Mouse (Mus musculus): ENCODE data around the gene Vegfd.

DNA sequence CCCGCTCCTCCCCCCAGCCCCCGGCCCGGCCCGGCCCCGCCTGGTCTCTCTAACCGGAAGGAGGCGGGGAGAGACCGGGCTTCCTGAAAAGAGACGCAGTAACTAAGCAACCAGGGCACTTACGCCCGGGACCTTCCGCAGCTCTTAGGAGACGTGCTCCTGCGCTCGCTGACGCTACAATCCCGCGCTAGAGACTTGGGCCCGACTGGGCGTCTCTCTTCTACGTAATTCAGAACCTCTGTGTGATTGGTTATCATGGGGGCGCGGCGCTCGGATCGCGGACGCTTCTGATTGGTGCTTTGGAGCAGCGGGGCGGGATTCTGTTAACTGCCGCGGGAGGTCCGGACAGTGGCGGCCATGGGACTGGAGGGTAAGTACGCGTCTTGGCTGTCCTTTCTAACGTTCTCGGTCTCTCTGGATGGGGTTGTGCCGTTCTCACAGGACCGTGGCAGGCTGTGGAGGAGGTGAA, 46.3 kb downstream of the Vegfd start, which contains the start of gene Piga:
- TF ChIP-seq CTCF (IDR thresholded peaks at IDR 0.05 in 2 of 3, conservative IDR thresholded peaks at IDR 0.05 in 1 of 3; ENCODE audit: control insufficient read depth in 1 of 3, insufficient read depth in 1 of 3, low read depth in 2 of 3, low read length in 3 of 3, poor library complexity in 1 of 3, severe bottlenecking in 1 of 3), result no peak
- no peak for TF ChIP-seq ETS1 (IDR thresholded peaks at IDR 0.05; ENCODE audit: low read depth, low read length)
- TF ChIP-seq POLR2A (IDR thresholded peaks at IDR 0.05; ENCODE audit: control insufficient read depth in 1 of 2, insufficient read depth in 1 of 2, low read depth in 1 of 2, low read length in 2 of 2, poor library complexity in 1 of 2), result peak; percentile 71 to 92
- no peak for TF ChIP-seq RAD21 (IDR thresholded peaks at IDR 0.05; ENCODE audit: low read depth, low read length)
- TF ChIP-seq EP300 (IDR thresholded peaks at IDR 0.05; ENCODE audit: low read depth in 1 of 2, low read length in 2 of 2), result no peak
- TF ChIP-seq USF1 (IDR thresholded peaks at IDR 0.05; ENCODE audit: low read depth, low read length), result no peak
- TF ChIP-seq HCFC1 (IDR thresholded peaks at IDR 0.05; ENCODE audit: low read depth, low read length), result peak; percentile 86
- no peak for TF ChIP-seq BHLHE40 (IDR thresholded peaks at IDR 0.05; ENCODE audit: borderline replicate concordance, low read depth, low read length)
- no peak for TF ChIP-seq ZC3H11A (IDR thresholded peaks at IDR 0.05; ENCODE audit: low read depth, low read length)
- TF ChIP-seq ELF1 (IDR thresholded peaks at IDR 0.05; ENCODE audit: low read depth, low read length), result peak; percentile 78
- TF ChIP-seq CHD2 (IDR thresholded peaks at IDR 0.05; ENCODE audit: low read length), result no peak
- TF ChIP-seq TAL1 (IDR thresholded peaks at IDR 0.05; ENCODE audit: low read length), result no peak
